ENCODE assay signal across 7 mouse cellular contexts in the genomic region with DNA sequence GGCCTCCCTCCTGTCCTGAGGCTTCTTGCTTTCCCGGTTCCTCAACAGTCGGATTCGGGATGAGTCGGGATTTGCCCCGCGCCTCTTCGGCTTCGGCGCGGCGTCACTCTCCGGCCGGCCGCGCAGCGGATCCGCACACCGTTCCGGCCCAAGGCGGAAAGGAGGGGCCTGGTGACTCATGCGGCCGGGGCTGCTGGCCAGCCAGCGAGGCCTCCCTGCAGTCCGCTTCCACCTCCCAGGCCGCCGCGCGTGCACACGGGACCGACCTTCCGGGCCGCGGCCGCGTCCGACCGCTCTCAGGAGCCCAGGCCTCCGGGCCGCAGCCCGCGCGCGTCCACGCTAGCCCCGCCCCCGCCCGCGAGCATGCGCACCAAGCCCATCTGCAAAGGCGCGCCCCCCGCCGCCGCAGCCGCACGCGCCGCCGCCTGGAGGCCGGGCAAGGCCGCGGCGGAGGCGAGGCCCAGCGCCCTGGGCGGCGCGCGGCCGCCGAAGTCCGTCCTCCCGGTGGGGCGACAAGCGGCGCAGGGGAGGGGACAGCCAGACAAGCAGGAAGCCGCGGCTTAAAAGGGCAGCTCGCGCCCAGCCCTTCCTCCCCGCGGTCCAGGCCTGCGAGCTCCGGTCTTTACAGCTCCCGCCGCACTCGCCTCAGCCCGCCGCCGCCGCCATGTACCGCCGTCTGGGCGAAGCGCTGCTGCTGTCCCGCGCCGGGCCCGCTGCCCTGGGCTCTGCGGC. TPM values are rescaled to one million over a fixed set of nuclear protein-coding genes. Genes with fewer than 3 reads are reported as not detected.
DNase-seq lines count a peak whose midpoint lies in the region; ATAC-seq and TF ChIP-seq lines count a peak whose summit lies in the region.

A gene (minus strand): TSS at position 260 of the 732 bp plus-strand sequence.
A gene (plus strand): TSS at position 494 of the 732 bp plus-strand sequence.

- no peaks in the 10 kb centered on the region for H3K36me3 ChIP-seq in embryonic facial prominence, embryonic 12.5 days
- no peaks in the 10 kb centered on the region for H3K36me3 ChIP-seq in kidney, adult 2 months (ENCODE audit: control insufficient read depth, insufficient read depth, low read length)
- H3K36me3 ChIP-seq in limb, embryonic 12.5 days, result no peaks in the 10 kb centered on the region
- H3K36me3 ChIP-seq in midbrain, embryonic 15.5 days (replicated peaks), result no peaks in the 10 kb centered on the region
- H3K36me3 ChIP-seq in spleen, adult 2 months (ENCODE audit: control insufficient read depth, insufficient read depth, low read length), result no peaks in the 10 kb centered on the region

- H3K4me3 ChIP-seq in embryonic facial prominence, embryonic 12.5 days, result peak within 1 kb of the TSS; percentile 80
- H3K4me3 ChIP-seq in kidney, adult 2 months (ENCODE audit: insufficient read depth, low read depth, low read length), result peak within 1 kb of the TSS; percentile 98
- H3K4me3 ChIP-seq in limb, embryonic 12.5 days (replicated peaks), result peak within 1 kb of the TSS; percentile 93
- H3K4me3 ChIP-seq in midbrain, embryonic 15.5 days, result peak within 1 kb of the TSS; percentile 91
- peak within 1 kb of the TSS; percentile 88 for H3K4me3 ChIP-seq in spleen, adult 2 months (ENCODE audit: extremely low read depth, insufficient read depth, insufficient read length)

- H3K4me2 ChIP-seq in embryonic facial prominence, embryonic 12.5 days (replicated peaks), result peak within 1 kb of the TSS; percentile 74
- H3K4me2 ChIP-seq in limb, embryonic 12.5 days, result peak within 1 kb of the TSS; percentile 76
- H3K4me2 ChIP-seq in midbrain, embryonic 15.5 days, result peak within 1 kb of the TSS; percentile 85

- H3K9ac ChIP-seq in embryonic facial prominence, embryonic 12.5 days, result peak within 1 kb of the TSS; percentile 98
- H3K9ac ChIP-seq in limb, embryonic 12.5 days (replicated peaks), result peak within 1 kb of the TSS; percentile 97
- peak within 1 kb of the TSS; percentile 90 for H3K9ac ChIP-seq in midbrain, embryonic 15.5 days

- peaks cover 15% of the 10 kb centered on the region for H3K4me1 ChIP-seq in embryonic facial prominence, embryonic 12.5 days
- peaks cover 9% of the 10 kb centered on the region; the same call in 1 of the 2 replicates for H3K4me1 ChIP-seq in kidney, adult 2 months (ENCODE audit: control insufficient read depth, insufficient read depth, low read length)
- H3K4me1 ChIP-seq in limb, embryonic 12.5 days (replicated peaks), result peaks cover 20% of the 10 kb centered on the region
- H3K4me1 ChIP-seq in midbrain, embryonic 15.5 days, result peaks cover 28% of the 10 kb centered on the region
- H3K4me1 ChIP-seq in spleen, adult 2 months (ENCODE audit: control insufficient read depth, insufficient read depth, insufficient read length), result peaks cover 9% of the 10 kb centered on the region; the same call in 1 of the 2 replicates

- peak within 1 kb of the TSS; percentile 96 for H3K27ac ChIP-seq in embryonic facial prominence, embryonic 12.5 days
- peak within 1 kb of the TSS; percentile 99 for H3K27ac ChIP-seq in kidney, adult 2 months (ENCODE audit: insufficient read depth, low read depth, low read length)
- H3K27ac ChIP-seq in limb, embryonic 12.5 days, result peak within 1 kb of the TSS; percentile 98
- peak within 1 kb of the TSS; percentile 97 for H3K27ac ChIP-seq in midbrain, embryonic 15.5 days
- H3K27ac ChIP-seq in spleen, adult 2 months (ENCODE audit: insufficient read depth, low read length), result peak within 1 kb of the TSS; percentile 86

- peak; percentile 99 for DNase-seq in adrenal gland, postnatal 25 days
- DNase-seq in heart, adult 18-20 months, result peak; percentile 95 to 98
- DNase-seq in kidney, adult 2 months, result peak; percentile 98
- DNase-seq in spleen, adult 2 months (ENCODE audit: low read depth in 1 of 2, low spot score in 2 of 2), result peak; percentile 79 to 93

- TF ChIP-seq POLR2A in kidney, adult 2 months (IDR thresholded peaks at IDR 0.05; ENCODE audit: low read depth, low read length), result peak; percentile 96
- peak; percentile 68; the same call in 1 of the 2 replicates for TF ChIP-seq POLR2A in spleen, adult 2 months (IDR thresholded peaks at IDR 0.05; ENCODE audit: low read depth, low read length)

- no peaks in the 10 kb centered on the region for H3K27me3 ChIP-seq in embryonic facial prominence, embryonic 12.5 days
- no peaks in the 10 kb centered on the region for H3K27me3 ChIP-seq in kidney, adult 2 months (replicated peaks; ENCODE audit: control insufficient read depth, insufficient read depth, low read length)
- no peaks in the 10 kb centered on the region for H3K27me3 ChIP-seq in limb, embryonic 12.5 days
- H3K27me3 ChIP-seq in midbrain, embryonic 15.5 days (replicated peaks), result no peaks in the 10 kb centered on the region
- H3K27me3 ChIP-seq in spleen, adult 2 months (ENCODE audit: control insufficient read depth, insufficient read depth, low read length), result no peaks in the 10 kb centered on the region

- H3K9me3 ChIP-seq in embryonic facial prominence, embryonic 12.5 days, result no peaks in the 10 kb centered on the region
- H3K9me3 ChIP-seq in limb, embryonic 12.5 days, result no peaks in the 10 kb centered on the region
- H3K9me3 ChIP-seq in midbrain, embryonic 15.5 days, result no peaks in the 10 kb centered on the region

- TF ChIP-seq CTCF in kidney, adult 2 months (conservative IDR thresholded peaks at IDR 0.05; ENCODE audit: insufficient read depth, insufficient read length, low read depth, low read length), result no peak
- TF ChIP-seq CTCF in spleen, adult 2 months (IDR thresholded peaks at IDR 0.05; ENCODE audit: extremely low read depth, insufficient read depth, insufficient read length, insufficient replicate concordance), result no peak

- peak; percentile 96 for ATAC-seq in embryonic facial prominence, embryonic 12.5 days (ENCODE audit: insufficient number of reproducible peaks, insufficient read depth, low FRiP score, low TSS enrichment)
- ATAC-seq in limb, embryonic 12.5 days (ENCODE audit: insufficient number of reproducible peaks, insufficient read depth, low FRiP score, low TSS enrichment, low read depth), result peak; percentile 95
- ATAC-seq in midbrain, embryonic 15.5 days (replicated peaks), result peak; percentile 95

- under 1% methylated on average over 70 of the region's 100 CpGs for WGBS in embryonic facial prominence, embryonic 12.5 days
- under 1% methylated on average over 100 of the region's 100 CpGs for WGBS in kidney, adult 2 months
- WGBS in limb, embryonic 12.5 days, result under 1% methylated on average over 96 of the region's 100 CpGs
- under 1% methylated on average over 94 of the region's 100 CpGs for WGBS in midbrain, embryonic 15.5 days
- whole genome bisulfite sequencing in spleen, adult 2 months, result under 1% methylated on average over 98 of the region's 100 CpGs

RNA-seq across cellular contexts. Expression of the first gene that starts in this region (rescaled TPM):
- 13.5 and 16.4 TPM in 2 replicates for total RNA-seq in adrenal gland, postnatal 25 days (2021)
- 17.0 and 17.9 TPM in 2 replicates for polyA plus RNA-seq in embryonic facial prominence, embryonic 12.5 days (2016; fragmentation: Nextera tagmentation; extraction: Ambion mirVana)
- 1 to 10 TPM; 6.0 to 8.5 TPM for total RNA-seq in heart, adult 18-20 months (2021)
- 3.6 TPM in 2 replicates for polyA plus RNA-seq in kidney, adult 2 months (2012; rRNA removed)
- polyA plus RNA-seq in limb, embryonic 12.5 days (2016; fragmentation: Nextera tagmentation; extraction: Ambion mirVana), result 14.9 and 15.8 TPM in 2 replicates
- polyA plus RNA-seq in midbrain, embryonic 15.5 days (2015; fragmentation: Nextera tagmentation; extraction: Ambion mirVana), result 5.2 and 7.0 TPM in 2 replicates
- 2.4 and 3.3 TPM in 2 replicates for polyA plus RNA-seq in spleen, adult 2 months (2012; rRNA removed)

RNA-seq across cellular contexts. Expression of the second gene that starts in this region (rescaled TPM):
- total RNA-seq in adrenal gland, postnatal 25 days (2021), result 148 and 181 TPM in 2 replicates
- 102 and 103 TPM in 2 replicates for polyA plus RNA-seq in embryonic facial prominence, embryonic 12.5 days (2016; fragmentation: Nextera tagmentation; extraction: Ambion mirVana)
- 100 to 1,000 TPM; 148 to 183 TPM for total RNA-seq in heart, adult 18-20 months (2021)
- polyA plus RNA-seq in kidney, adult 2 months (2012; rRNA removed), result 236 and 242 TPM in 2 replicates
- polyA plus RNA-seq in limb, embryonic 12.5 days (2016; fragmentation: Nextera tagmentation; extraction: Ambion mirVana), result 86.5 and 93.6 TPM in 2 replicates
- polyA plus RNA-seq in midbrain, embryonic 15.5 days (2015; fragmentation: Nextera tagmentation; extraction: Ambion mirVana), result 92.5 and 99.2 TPM in 2 replicates
- 47.7 and 60.1 TPM in 2 replicates for polyA plus RNA-seq in spleen, adult 2 months (2012; rRNA removed)

Comparison
In these comparisons a context has a peak if more than half of its experiments do, and no peak if none do; other contexts are left out.
1. Peak in every context shown above with its lines: DNase-seq, ATAC-seq, H3K4me3 ChIP-seq and H3K27ac ChIP-seq.